Mouse (Mus musculus) mouse embryonic stem cell (cell line): ENCODE data around the gene Spsb3.

Experiments used
- in situ Hi-C, 2 experiments: fragments of 300-500 bp; cut with MboI; formaldehyde crosslinking; loops; 1 replicate in 1 of 2; 3 replicates in 1 of 2; pipeline ENCODE4 v1.14.3; 2019 to 2020; ENCODE audit warnings: low sequenced_read_pairs in 2 of 2, low pct_unique_long_range_greater_than_20kb in 1 of 2, mixed read lengths in 1 of 2; ENCODE audit not compliant: unreplicated experiment in 1 of 2

Spsb3 gene

GRCm38 (mm10) chr17:24893276-24893675, 6.8 kb downstream of the Spsb3 start:
- in situ Hi-C loops, result no loop called here

GRCm38 (mm10) chr17:24894061-24894994, 7.9 kb downstream of the Spsb3 start:
- in situ Hi-C loops, result no loop called here

GRCm38 (mm10) chr17:24894995-24895547, 8.6 kb downstream of the Spsb3 start, which contains the start of the genes Eme2 and Mrps34:
TSS of gene Eme2 (minus strand) at chr17:24895087.
TSS of gene Mrps34 (plus strand) at chr17:24895116.
- in situ Hi-C loops, result no loop called here

GRCm38 (mm10) chr17:24895571-24896240, 9.3 kb downstream of the Spsb3 start:
- in situ Hi-C loops, result no loop called here

DNA sequence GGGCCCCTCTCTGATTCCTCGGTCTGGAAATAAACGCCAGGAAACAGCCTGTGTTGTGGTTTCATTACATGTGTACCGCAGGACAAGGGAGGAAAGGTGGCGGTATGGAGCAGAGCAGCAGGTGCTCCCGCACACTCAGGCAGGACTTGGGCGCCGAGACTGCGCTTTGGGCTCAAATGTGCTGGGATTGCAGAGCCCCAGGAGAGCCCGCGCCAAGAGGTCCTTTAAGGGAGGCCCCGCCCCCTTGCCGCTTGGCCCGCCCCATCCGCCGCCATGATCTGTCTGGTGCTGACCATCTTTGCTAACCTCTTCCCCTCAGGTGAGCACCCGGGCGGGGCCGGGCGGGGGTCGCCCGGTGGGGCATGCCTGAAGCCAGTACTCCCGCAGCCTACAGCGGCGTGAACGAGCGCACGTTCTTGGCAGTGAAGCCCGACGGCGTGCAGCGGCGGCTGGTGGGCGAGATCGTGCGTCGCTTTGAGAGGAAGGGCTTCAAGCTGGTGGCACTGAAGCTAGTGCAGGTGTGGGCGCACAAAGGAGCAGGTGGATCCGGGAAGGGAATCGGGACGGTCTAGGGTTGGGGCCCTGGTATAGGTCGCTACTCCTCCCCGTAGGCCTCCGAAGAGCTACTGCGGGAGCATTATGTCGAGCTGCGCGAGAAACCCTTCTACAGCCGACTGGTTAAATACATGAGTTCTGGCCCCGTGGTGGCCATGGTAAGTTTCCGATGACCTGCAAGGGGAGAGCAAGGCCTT, 10.0 kb downstream of the Spsb3 start, which contains the start of gene Nme3:
Gene Nme3 (plus strand): TSS at position 260 of the 752 bp plus-strand sequence.
- in situ Hi-C loops, result no loop called here

- in situ Hi-C loops, result no loop called here
Measured at GRCm38 (mm10) chr17:24896993-24897269, 10.5 kb downstream of the Spsb3 start.

- in situ Hi-C loops, result no loop called here
Measured at GRCm38 (mm10) chr17:24897600-24897999, 11.2 kb downstream of the Spsb3 start.

DNA sequence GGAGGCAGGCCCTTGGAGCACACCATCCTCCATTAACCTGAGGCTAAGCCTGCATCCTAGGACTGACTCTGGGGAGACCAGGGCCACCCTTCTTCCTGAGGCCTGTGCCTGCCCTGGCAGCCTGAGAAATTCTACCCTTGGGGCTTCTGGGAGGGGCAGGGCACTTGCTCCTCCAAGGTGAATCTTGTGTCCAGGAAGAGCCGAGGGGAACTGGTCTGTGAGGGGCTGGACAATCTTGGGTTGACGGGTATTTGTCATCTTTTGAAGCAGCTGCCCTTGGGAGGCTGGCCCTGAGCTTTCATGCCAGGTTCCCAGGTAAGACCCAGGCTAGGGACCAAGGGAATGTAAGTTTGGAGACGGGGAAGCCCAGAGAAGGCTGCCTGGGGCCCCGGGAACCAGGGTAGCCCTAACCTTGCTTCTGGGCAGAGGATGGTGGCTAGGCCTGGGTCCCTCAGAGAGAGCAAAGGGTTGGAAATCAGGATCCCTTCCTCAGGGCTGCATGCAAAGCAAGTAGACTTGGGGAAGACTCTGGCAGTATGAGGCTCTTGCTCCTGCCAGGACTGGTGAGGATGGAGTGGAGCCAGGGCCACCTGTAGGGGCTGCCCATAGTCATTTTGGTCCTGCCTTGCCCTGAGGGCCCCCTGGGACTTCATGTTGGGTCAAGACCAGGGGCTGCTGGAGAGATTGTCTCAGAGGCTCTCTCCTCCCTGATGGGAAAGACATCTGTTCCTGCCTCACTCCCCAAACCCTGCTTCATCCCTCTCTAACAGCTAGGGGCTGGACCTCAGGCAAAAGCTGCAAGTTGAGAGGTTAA, 11.8 kb downstream of the Spsb3 start:
- in situ Hi-C loops, result no loop called here

GRCm38 (mm10) chr17:24899153-24899552, 12.7 kb downstream of the Spsb3 start:
- in situ Hi-C loops, result no loop called here

- in situ Hi-C loops, result no loop called here
Measured at GRCm38 (mm10) chr17:24900014-24900413, 13.6 kb downstream of the Spsb3 start.

- in situ Hi-C loops, result no loop called here
Measured at GRCm38 (mm10) chr17:24902124-24902523, 15.7 kb downstream of the Spsb3 start.

GRCm38 (mm10) chr17:24902671-24903474, 16.4 kb downstream of the Spsb3 start:
- in situ Hi-C loops, result no loop called here

GRCm38 (mm10) chr17:24903767-24904166, 17.3 kb downstream of the Spsb3 start:
- in situ Hi-C loops, result no loop called here

DNA sequence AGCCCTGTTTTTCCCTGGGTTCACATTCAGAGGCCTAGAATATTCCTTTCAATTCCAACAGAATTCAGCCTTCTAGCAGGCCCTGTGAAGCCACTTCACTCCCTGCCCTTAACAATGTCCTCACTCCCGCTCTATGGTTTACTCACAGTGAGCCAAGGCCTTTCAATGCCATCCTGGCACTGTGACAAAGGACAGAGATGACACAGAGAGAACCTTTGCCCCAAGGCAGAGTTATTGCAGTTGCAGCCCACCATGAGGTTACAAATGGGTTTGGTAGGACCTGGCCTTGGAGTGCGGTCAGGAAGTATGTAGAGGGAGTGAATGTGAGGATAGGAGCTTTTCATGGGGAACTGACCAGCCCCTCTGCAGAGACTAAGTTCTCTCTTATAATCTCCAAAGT, 21.1 kb downstream of the Spsb3 start:
- in situ Hi-C loops, result no loop called here

DNA sequence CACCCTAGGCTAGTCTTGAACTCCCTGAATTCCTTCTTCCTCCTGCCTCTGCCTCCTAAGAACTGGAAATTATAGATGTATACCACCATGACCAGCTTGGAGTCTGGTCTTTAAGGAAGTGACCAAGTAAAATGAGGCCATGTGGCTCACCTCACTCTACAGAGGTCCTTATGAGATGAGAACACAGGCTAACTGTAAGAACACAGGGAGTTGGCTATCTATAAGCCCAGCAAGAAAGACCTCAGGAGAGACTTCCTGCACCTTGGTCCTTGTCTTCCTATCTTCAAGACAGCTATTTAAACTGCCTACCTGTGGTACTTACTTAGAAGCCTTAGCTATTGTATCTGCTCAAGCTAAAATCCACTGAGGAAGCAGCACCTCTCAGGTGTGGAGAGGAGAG, 27.5 kb downstream of the Spsb3 start:
- in situ Hi-C loops, result no loop called here

DNA sequence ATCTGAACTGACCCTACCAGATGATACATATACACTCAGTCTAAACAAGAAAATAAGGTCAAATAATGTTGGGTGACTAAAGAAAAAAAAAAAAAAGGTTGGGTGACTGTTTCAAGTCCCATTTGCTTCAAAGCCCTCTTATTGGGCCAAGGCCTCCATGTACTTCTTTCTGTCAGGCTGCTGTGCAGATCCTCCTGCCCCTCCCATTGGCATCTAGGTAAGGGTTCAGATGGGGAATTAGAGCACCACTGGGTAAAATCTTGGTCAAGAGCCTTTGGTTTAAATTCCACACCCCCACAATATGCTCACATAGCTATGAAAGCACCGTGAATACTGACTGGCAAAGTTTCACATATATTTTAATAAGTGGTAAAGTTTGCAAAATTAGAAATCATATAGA, 36.8 kb downstream of the Spsb3 start:
- in situ Hi-C loops, result no loop called here

DNA sequence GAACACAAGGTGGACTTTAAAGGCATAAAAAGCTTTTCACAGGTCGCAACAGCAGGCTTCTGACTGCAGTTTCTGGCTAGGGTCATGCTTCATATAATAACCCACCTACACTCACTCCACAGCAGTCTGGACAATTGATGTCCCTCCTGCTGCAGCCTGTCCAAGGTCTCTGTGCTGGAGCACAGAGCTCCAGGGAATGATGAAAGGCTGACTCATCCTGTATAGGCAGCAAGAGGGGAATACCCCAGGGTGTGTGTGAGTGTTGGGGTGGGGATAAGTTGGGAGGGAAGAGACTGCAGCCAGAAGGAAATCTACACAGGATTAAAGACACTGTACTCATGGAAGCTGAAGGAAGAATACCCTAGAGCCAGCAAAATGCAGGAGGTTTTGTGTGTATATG, 43.1 kb downstream of the Spsb3 start:
- in situ Hi-C loops, result no loop called here
